Mouse (Mus musculus) urinary bladder, postnatal 36 days (tissue): ENCODE measurements around the gene Pnpla3.

Experiments
- DNase-seq, 2 experiments: peaks; one replicate each; pipeline ENCODE4 v3.0.0; 2022; ENCODE audit warnings: low spot score in 2 of 2, mixed read lengths in 1 of 2

The Pnpla3 gene

DNA sequence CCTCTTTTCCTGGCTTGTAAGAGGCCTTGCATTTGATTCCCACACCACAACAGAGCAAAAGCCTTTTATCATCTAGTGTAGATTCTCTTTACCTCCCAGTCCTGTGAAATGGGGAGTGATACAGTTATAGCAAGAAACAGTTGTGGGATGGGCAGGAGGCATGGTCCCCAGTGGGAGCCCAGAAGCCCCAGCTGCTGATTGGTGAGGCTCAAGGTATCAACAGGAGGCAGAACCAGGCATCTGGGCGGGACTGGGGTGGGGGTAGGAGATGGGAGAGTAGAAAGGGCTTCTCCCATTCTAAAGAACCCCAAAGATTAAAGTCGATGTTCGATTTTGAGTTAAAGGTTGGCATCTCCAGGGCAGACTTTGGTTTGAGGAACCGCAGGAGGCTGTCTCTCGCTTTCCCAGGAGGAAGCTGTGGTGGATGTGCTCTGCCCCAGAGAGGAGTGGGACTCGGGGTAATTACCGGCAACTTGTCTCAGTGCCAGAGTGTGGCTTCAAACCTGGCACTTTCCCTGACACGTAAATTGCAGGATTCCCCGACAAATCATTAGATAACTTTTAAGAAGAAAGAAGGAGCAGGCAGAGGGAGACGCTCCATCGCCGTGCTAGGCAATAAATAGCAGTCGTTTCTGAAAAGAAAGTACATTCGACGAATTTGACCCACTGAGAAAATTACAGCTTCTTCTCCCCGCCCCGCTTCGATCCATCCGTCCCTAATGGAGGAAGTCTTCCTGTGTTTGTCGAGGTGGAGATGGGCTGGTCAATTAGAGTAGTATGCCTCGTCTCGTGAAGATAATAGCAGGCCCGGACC lies 50.5 kb downstream of the Pnpla3 start:
- no peak for DNase-seq

DNA sequence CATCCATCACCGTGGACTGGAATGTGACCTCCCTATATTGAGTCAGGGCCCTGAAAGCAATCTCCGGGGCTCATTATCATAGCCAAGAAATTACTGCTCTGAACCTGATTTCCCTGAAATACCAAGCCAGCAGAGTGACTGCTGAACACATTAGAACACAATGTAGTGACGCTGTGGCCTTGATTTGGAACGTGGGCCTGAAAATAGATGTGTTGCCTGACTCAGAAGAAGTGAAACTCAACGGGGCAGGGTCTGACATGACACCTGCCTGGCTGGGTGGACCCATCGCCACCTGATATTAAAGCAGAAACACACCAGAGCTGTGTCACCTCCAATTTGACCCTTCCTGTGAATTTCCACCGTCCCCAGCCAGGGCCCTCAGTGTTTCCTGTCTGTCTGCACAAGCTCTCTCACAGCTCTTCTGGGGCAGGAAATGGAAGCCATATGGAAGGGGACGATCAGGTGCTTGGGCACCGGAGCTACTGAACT lies 51.2 kb downstream of the Pnpla3 start:
- no peak for DNase-seq

DNA sequence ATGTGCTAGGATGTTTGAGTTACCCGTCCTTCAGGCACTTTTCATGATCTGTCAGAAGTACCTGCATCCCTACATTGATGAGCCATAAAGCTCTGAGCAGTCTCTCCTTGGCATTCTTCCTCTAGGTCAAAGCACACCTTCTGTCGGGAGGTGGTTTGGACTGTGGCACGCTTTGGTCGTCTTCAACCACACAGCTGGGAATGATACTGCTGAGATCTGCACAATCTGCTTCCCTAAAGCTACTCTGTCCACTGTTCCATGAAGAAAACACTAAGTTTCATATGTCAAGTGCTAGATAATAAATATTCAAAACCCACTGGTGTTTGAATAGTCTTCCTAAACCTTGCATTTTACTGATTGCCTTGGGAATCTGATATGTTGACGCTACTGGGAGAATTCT lies 53.9 kb downstream of the Pnpla3 start:
- no peak for DNase-seq

DNA sequence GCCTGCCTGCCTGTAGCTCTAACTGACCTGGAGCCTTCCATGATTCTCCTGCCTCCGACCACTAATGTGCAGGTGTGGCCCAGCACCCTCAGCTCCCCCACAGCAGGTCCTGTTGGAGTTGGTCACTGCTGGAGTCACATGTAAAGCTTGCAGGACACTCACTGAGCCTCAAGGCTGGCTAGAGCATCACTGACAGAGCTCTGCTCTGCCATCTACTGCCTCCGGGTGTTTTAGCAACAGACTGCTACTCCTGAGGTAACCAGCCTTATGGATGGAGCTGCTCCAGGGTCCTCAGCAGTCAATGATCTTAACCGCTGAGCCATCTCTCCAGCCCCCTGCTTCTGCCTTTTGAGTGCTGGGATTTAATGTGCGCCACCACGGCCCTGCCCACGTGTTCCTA lies 55.8 kb downstream of the Pnpla3 start:
- DNase-seq = no peak

DNA sequence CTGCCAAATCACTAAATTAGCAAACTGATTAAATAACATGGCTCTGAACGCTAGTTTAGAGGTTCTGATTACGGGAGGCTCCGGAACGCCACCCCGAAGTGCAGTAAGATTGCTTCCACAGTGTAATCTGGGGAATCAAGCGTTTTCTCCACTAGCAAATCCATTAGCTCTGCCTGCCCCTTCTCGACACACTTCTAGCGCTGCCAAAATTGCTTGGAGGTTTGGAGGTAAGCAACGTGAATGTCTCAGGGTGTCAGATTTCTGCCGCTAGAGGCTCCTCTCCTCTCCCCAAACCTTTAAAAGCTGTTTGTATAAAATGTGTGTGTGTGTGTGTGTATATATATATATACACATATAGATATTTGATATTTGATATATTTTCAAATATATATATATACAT lies 57.1 kb downstream of the Pnpla3 start:
- DNase-seq = no peak

DNA sequence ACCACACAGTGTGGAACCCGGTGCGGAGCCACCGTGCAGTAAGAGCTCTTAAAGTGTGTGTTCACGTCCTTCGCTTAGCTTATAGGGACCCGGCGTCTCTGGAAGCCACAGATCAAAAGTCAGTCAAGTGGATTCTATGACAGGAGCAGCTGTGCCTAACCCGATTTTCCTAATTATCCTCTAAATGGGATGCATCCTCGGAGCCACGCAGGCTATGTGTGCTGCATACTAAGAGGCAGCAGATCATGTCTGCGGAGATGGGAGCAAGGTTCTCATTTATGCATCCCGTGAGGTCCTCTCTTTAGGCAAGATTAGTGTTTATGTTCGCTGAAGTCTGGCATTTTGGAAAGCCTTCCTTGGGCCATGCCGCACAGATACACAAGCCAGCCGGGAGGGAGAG lies 59.3 kb downstream of the Pnpla3 start:
- DNase-seq = no peak

DNA sequence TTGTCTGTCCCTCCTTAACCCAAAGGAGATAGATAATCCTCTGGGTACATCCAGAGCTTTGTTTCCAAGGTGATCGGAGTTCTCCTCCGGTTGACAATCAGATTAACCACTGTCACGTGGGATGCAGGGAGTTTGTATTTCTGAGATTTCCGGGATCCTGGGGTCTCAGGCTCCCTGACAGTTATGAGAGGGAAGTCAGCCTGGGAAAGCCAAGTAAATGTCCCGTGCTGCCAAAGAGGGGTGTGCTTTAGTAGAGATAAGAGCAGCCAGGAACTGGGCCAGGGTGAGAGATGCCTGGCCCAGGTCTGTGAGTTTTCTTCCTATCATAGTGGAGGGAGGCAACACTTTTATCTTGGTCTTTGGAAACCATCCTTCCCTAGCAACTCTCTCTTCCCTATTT lies 63.0 kb downstream of the Pnpla3 start:
- DNase-seq = no peak

DNA sequence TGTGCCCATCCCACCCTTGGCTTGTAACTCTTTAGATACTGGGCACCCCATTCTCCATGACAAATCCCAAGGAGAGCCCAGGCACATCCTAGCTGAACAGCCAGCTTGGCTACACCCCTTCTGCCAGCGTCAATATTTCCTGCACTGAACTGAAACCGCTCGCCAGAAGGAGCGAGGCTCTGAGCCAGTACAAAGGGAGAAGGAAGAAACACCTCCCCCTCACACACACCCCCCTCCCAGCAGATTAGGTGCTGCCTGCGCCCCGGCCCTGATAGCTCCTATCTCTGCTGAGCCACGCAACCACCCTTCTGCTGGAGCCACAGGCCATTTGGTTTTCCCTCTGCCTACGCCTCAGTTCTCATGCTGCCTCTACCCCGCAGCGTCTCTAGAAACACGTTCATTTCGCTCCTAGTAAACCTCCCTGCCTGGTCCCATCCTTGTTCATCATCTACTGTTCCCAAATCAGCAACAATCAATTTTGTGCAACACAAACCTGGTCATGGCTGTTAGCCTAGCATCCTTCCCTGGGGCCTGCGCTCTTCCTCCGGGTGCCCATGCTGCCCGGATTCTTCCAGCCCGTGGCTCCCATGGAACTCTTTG lies 63.6 kb downstream of the Pnpla3 start:
- DNase-seq = peak in 1 of 2 experiments; percentile 54

DNA sequence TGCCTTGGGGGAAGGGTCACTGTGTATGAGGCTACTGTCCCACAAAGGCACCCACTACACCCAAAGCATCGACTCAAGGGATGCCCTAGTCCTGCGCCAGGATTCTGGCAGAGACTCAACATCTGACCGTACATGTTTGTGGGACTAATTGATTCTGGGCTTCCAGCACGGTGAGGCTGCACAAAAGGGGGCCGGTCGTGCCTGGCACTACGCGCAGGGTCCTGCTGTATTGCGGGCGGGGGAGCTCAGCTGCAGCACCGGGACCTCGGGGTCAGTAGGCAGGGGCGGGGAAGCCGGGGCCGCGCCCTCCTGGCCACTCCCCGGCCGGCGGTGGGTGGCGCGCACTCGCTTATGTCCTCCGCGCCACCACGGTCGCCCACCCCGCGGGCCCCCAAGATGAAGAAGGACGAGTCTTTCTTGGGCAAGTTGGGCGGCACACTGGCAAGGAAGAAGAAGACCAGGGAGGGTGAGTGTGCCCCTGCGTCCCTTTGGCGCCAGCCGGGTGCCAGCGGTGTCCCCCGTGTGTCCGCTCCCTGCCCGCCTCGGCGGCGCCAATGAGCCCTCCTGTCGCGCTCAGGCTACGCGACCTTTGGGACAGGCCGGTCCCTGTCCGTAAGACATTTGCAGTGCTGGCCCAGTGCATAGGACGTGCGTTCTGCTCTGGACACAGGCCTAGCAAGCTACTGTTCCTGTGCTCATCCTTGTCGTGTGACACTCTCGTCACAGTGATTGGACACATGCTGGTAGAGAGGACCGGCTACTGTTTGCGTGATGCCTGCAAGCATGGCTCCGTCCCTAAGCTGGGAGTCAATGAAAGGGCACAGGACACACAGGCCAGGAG lies 64.3 kb downstream of the Pnpla3 start, which contains the start of gene Parvb:
Parvb (plus strand) TSS at position 323 of the 841 bp plus-strand sequence.
- peak; percentile 27 to 30 for DNase-seq

DNA sequence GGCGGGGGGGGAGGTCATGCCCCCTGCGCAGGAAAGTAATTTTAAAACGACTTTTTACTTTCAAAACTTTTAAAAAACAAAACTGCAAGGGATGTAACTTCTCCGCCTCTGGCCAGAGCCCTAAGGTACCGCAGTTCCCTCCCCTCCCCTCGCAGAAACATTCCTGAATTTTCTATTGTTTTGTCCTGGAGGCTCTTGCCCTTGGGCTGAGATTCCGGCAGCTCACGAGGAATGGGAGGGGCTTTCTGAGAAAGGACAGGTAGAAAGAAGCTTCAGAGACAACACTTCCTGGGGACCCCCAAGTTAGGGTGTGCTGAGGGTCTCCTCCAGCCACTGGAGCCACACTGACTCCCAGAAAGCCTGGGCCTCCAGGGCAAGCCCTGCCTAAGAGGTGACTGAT lies 65.0 kb downstream of the Pnpla3 start:
- DNase-seq = no peak

DNA sequence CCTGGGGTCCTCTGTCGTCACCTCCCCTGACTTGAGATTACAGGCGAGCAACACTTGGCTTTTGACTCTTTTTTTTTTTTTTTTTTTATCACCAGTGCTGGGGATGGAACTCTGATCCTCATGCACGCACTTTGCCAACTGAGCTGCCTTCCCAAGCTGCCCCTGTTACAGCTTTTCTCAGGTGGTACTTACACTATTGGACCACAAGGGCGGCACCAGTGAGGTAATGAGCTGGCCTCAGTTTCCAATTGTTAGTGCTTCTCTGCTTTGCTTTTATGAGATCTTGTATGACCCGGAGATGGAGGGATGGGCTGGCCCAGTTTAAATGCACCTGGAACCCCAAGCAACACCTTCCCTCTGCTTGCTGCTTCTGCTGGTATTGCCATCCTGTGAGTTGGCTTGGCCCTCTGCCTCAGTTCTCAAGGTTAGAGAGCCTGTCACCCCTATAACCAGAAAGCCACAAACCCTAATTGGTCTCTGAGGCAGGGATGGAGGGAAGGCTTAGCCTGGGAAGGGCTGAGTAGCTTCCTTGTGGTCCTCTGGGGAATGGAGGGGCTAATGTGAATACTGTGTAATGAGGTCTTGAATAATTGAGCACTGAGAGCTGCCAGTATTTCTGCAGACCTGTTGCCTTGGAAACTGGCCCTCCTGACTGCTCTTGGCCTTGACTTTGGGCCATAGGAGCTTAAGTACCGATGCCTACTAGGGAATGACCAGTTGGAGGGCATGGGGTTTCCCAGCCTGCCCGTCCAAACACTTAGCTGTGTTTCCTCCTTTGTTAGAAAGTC lies 67.4 kb downstream of the Pnpla3 start:
- DNase-seq = no peak

DNA sequence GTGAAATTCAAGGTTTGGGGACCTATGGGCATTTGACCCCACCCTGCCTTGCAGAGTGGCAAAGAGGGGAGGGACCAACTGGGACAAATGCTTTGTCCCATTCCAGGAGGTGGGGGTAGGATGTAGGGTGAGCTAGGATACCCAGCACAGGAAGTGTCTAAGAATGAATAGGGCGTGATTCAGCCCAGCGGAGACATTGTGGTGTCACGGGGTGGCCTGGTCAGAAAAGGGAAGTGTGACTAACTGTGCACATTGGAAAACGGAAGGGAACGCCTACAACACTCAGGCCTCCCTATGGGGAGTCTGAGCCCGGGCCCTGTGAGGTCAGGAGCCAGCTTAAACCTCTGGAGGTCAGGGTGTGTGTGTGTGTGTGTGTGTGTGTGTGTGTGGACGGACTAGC lies 68.0 kb downstream of the Pnpla3 start:
- DNase-seq = peak in 1 of 2 experiments; percentile 33
